Mouse (Mus musculus): ENCODE measurements around the gene Gm49337. TPM values are rescaled to one million over a fixed set of nuclear protein-coding genes. Genes with fewer than 3 reads are reported as not detected.
"Not testable (repeated sequence)": the region's sequence is repeated elsewhere in the genome, so short reads cannot be mapped to it uniquely, and the experiment has no call there.

The Gm49337 gene
- total RNA-seq, 2 experiments from 2014 or later: 1.4 to 2.9 TPM

- Histone ChIP-seq H3K4me3 (no peak overlapping the region), H3K27ac (no peak overlapping the region)
- DNase-seq (ENCODE audit: extremely low spot score in 1 of 2, low spot score in 2 of 2): no peak
- intact Hi-C loops (cut with DNase I): no loop called here
- no peak for TF ChIP-seq CTCF (IDR thresholded peaks at IDR 0.05)
Observed at GRCm38 (mm10) chr4:116219056-116219455, 45.9 kb downstream of the Gm49337 start.

DNA sequence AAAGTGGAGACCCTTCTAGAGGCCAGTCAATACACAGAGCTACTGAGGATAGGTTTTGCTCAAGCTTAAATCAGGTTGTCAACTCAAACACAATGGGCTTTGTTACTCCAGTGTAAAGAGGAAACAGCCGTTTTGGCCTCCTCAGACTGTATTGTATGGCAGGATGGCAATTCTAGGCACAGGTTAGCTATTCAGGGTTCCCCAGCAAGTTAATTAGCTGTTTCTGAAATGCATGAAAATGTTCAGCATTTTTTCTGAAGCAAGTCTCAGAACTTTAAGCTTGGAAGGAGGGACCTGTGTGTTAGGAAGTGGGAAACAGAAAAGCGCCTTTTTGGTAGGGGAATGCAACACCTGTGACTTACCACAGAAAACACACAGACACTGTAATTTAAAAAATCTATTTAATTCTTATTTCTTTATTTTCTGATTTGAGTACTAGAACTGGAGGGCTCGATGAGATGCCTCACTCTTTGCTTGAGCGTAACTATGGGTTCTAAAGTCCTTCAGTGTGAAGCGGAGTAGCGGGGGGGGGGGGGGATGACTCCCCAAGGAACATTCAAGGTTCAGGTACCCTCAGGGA, 47.0 kb downstream of the Gm49337 start:
- Histone ChIP-seq H3K27ac (peak overlapping the region; percentile 4; the same call in 1 of the 2 replicates), H3K4me3 (peak overlapping the region; percentile 54)
- intact Hi-C loops (cut with DNase I): loop anchor here (2.0 kb wide), 1 partner anchor 23 kb away; no protein-coding TSS in a partner anchor
- no peak for DNase-seq (ENCODE audit: extremely low spot score in 1 of 2, low spot score in 2 of 2)
- no peak for TF ChIP-seq CTCF (IDR thresholded peaks at IDR 0.05)

- intact Hi-C loops (cut with DNase I): loop anchor here (1.0 to 2.0 kb wide), 2 partner anchors 22 to 44 kb away; no protein-coding TSS in a partner anchor
- no peak for DNase-seq (ENCODE audit: extremely low spot score in 1 of 2, low spot score in 2 of 2)
- TF ChIP-seq CTCF (IDR thresholded peaks at IDR 0.05): no peak
Observed at GRCm38 (mm10) chr4:116220780-116221139, 47.6 kb downstream of the Gm49337 start.

GRCm38 (mm10) chr4:116221140-116221851, 48.1 kb downstream of the Gm49337 start, which contains the start of gene Pik3r3:
Gene Pik3r3, plus strand, starts transcription at chr4:116221618.
- H3K27ac ChIP-seq: peak within 1 kb of the TSS; percentile 98
- intact Hi-C loops (cut with DNase I): loop anchor here (1.0 to 2.0 kb wide), 2 partner anchors 22 to 45 kb away; no protein-coding TSS in a partner anchor
- TF ChIP-seq CTCF (IDR thresholded peaks at IDR 0.05): no peak
- H3K4me3 ChIP-seq: peak within 1 kb of the TSS; percentile 54
- peak; percentile 98 to 99 for DNase-seq (ENCODE audit: extremely low spot score in 1 of 2, low spot score in 2 of 2)

More at GRCm38 (mm10) chr4:116220780-116221139, 47.6 kb downstream of the Gm49337 start:
- Histone ChIP-seq H3K27ac (peak overlapping the region; percentile 97), H3K4me3 (peak overlapping the region; percentile 54)

DNA sequence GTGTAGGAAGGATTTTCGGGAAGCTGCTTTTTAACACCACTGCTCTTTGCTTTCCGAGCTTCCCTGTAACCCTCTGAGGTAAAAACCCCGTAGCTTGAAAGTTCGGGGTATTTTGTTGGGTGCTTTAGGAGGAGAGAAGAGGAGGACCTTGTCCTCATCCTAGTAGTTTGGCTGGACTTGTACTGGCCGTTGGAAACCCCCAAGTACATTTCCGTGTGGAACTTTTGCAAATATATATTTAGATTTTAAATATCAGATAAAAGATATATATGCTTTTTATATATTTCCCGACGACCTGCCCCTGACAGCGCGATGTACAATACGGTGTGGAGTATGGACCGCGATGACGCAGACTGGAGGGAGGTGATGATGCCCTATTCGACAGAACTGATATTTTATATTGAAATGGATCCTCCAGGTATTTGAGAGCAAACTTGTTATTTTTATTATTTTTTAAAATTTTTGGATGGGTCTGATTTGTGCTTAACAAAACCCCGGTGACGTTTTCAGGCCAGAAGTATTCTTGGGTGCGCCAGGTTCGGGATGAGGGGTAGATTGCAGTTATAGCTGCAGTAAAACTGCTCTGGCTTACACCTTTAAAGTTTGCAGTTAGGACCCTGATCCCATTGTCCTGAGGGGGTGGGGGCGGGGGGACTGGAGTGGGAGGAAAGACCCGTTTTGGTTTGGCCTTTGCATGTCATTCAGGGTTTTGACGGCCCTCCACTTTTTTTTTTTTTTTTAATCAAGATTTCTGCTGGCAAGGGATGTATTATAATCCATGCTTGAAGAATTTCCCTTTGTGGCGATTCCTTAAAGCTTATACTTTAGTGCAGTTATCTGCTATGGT, 49.0 kb downstream of the Gm49337 start:
- Histone ChIP-seq H3K27ac (peak overlapping the region; percentile 98), H3K4me3 (peak overlapping the region; percentile 54)
- intact Hi-C loops (cut with DNase I): loop anchor here (1.0 to 2.0 kb wide), 2 partner anchors 21 to 46 kb away; no protein-coding TSS in a partner anchor
- TF ChIP-seq CTCF (IDR thresholded peaks at IDR 0.05): no peak
- DNase-seq (ENCODE audit: extremely low spot score in 1 of 2, low spot score in 2 of 2): peak in 1 of 2 experiments; percentile 15

- no peak for TF ChIP-seq CTCF (IDR thresholded peaks at IDR 0.05)
- intact Hi-C loops (cut with DNase I): no loop called here
- H3K4me3 ChIP-seq: peak overlapping the region; percentile 54
- DNase-seq (ENCODE audit: extremely low spot score in 1 of 2, low spot score in 2 of 2): no peak
- peak overlapping the region; percentile 98 for H3K27ac ChIP-seq
Observed at GRCm38 (mm10) chr4:116222843-116223119, 49.6 kb downstream of the Gm49337 start.

- no peak for TF ChIP-seq CTCF (IDR thresholded peaks at IDR 0.05)
- no peak overlapping the region for H3K4me3 ChIP-seq
- intact Hi-C loops (cut with DNase I): loop anchor here (2.0 kb wide), 1 partner anchor 23 kb away; the partner anchor contains the start of gene Pik3r3
- no peak overlapping the region for H3K27ac ChIP-seq
- no peak for DNase-seq (ENCODE audit: extremely low spot score in 1 of 2, low spot score in 2 of 2)
Observed at GRCm38 (mm10) chr4:116243377-116243776, 70.2 kb downstream of the Gm49337 start.

DNA sequence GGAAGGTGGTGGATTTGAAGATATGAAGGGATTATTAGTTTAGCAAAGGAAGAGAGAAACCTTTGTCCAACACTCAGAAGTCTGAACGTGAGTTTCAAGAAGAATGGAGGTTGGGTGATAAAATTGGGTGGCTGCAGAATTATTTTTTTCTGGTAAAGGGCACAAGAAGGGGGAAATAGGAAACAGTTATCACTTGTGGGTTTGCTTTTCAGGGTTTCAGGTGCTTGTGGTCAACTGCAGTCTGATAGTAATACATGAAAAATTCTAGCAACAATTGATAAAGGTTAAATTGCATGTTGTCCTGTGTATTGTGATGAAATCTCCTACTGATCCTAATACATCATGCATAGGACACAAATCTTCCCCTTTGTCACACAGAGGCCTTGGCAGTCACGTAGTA, 71.1 kb downstream of the Gm49337 start:
- no peak for DNase-seq (ENCODE audit: extremely low spot score in 1 of 2, low spot score in 2 of 2)
- Histone ChIP-seq H3K27ac (no peak overlapping the region), H3K4me3 (no peak overlapping the region)
- no peak for TF ChIP-seq CTCF (IDR thresholded peaks at IDR 0.05)
- intact Hi-C loops (cut with DNase I): no loop called here

DNA sequence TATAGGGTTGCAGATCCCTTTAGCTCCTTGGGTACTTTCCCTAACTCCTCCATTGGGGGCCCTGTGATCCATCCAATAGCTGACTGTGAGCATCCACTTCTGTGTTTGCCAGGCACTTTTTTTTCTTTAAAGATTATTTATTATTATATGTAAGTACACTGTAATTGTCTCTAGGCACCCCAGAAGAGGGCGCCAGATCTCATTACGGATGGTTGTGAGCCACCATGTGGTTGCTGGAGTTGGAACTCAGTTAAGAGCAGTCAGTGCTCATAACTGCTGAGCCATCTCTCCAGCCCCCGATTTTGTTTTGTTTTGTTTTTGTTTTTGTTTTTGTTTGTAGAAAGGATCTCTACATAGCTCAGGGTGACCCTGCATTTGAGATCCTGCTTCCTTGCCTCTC, 72.7 kb downstream of the Gm49337 start:
- intact Hi-C loops (cut with DNase I); DNase-seq (ENCODE audit: extremely low spot score in 1 of 2, low spot score in 2 of 2); H3K27ac ChIP-seq; H3K4me3 ChIP-seq: not testable (repeated sequence)
- peak; percentile 44 for TF ChIP-seq CTCF (IDR thresholded peaks at IDR 0.05)

DNA sequence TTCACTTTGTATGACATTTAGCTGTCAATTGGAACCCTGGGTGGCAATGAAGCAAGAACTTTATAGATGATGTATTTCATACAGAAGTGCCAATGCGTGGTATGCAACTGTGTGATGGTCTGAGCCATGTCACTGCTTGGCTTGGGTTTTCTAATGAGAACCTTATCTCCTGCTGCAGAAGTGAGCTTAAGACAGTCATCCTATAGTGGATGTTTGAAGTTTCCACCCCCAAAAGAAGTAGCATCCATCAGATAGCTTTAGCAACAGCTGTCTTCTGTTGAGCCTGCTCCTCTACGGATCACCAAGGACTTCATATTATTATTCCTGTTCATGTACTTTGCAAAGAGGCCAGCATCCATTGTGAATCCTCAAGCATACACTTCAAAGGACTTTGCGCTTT, 76.8 kb downstream of the Gm49337 start:
- H3K4me3 ChIP-seq: no peak overlapping the region
- H3K27ac ChIP-seq: no peak overlapping the region
- intact Hi-C loops (cut with DNase I): no loop called here
- TF ChIP-seq CTCF (IDR thresholded peaks at IDR 0.05): no peak
- no peak for DNase-seq (ENCODE audit: extremely low spot score in 1 of 2, low spot score in 2 of 2)

- Histone ChIP-seq H3K27ac (no peak overlapping the region), H3K4me3 (no peak overlapping the region)
- intact Hi-C loops (cut with DNase I): no loop called here
- DNase-seq (ENCODE audit: extremely low spot score in 1 of 2, low spot score in 2 of 2): no peak
- no peak; the same call in 1 of the 2 replicates for TF ChIP-seq CTCF (IDR thresholded peaks at IDR 0.05)
Observed at GRCm38 (mm10) chr4:116268220-116268619, 95.0 kb downstream of the Gm49337 start.

DNA sequence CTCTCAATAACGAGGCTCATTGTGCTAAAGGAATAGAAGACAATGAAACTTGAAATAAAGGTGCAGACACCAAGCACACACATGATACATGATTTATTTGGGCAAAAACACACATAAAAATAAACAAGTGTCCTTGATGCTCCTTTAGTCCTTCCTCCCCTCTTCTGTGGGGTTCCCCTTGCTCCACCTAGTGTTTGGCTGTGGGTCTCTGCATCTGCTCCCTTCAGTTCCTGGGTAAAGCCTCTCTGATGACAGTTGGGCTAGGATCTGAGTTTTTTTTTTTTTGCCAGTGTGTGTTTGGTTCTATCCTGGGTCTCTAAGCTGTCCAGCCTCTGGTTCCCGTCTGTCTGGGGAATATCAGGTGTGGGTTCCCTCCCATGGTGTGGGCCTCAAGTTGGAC, 109.0 kb downstream of the Gm49337 start:
- no peak for DNase-seq (ENCODE audit: extremely low spot score in 1 of 2, low spot score in 2 of 2)
- intact Hi-C loops (cut with DNase I): loop anchor here (1.0 kb wide), 1 partner anchor 113 kb away; no protein-coding TSS in a partner anchor
- Histone ChIP-seq H3K27ac (no peak overlapping the region), H3K4me3 (no peak overlapping the region)
- TF ChIP-seq CTCF (IDR thresholded peaks at IDR 0.05): peak; percentile 50

Measured in left cerebral cortex, adult 2 months (tissue).